In genomic region chr11:117440865-117441425, GRCm38 (mm10) we compare ENCODE assay signal across 10 mouse cellular contexts. TPM values are rescaled to one million over a fixed set of nuclear protein-coding genes. Genes with fewer than 3 reads are reported as not detected.
DNase-seq lines count a peak whose midpoint lies in the region; ATAC-seq and TF ChIP-seq lines count a peak whose summit lies in the region.
"Had no signal": no experiment of that assay in that cellular context is flagged by ENCODE, and none has a peak within 500 bp of the region (broad histone marks: within the 10 kb centered on the region; RNA-seq: fewer than 3 reads in every experiment).

No protein-coding gene starts in this region.

- no peaks in the 10 kb centered on the region for H3K9me3 ChIP-seq in heart, embryonic 15.5 days (replicated peaks)
- no peaks in the 10 kb centered on the region for H3K9me3 ChIP-seq in limb, embryonic 12.5 days

- no peak overlapping the region for H3K4me3 ChIP-seq in heart, embryonic 15.5 days
- peak overlapping the region; percentile 25 for H3K4me3 ChIP-seq in limb, embryonic 12.5 days (replicated peaks)
- H3K4me3 ChIP-seq in layer of hippocampus, adult 2 months, result no peak overlapping the region

- H3K4me2 ChIP-seq in heart, embryonic 15.5 days, result peak overlapping the region; percentile 40
- H3K4me2 ChIP-seq in limb, embryonic 12.5 days, result peak overlapping the region; percentile 52

- DNase-seq in heart, postnatal 10 days, result no peak
- peak; percentile 36 for DNase-seq in right cerebral cortex, postnatal 4 days
- no peak for DNase-seq in right cerebral cortex, postnatal 36 days (ENCODE audit: low spot score in 2 of 2)
- no peak for DNase-seq in spleen, adult 12 weeks (ENCODE audit: low spot score)
- no peak for DNase-seq in layer of hippocampus, adult 2 months (ENCODE audit: low spot score in 2 of 2)
- DNase-seq: thymus, adult 18-20 months had no signal

- intact Hi-C loops in heart, postnatal 10 days (cut with DNase I), result no loop called here

- H3K36me3 ChIP-seq in heart, embryonic 15.5 days, result no peaks in the 10 kb centered on the region
- H3K36me3 ChIP-seq in limb, embryonic 12.5 days, result no peaks in the 10 kb centered on the region

- no peak overlapping the region for H3K27ac ChIP-seq in heart, embryonic 15.5 days
- H3K27ac ChIP-seq in limb, embryonic 12.5 days, result no peak overlapping the region
- no peak overlapping the region for H3K27ac ChIP-seq in layer of hippocampus, adult 2 months

- no peak for TF ChIP-seq CTCF in layer of hippocampus, adult 2 months (conservative IDR thresholded peaks at IDR 0.05)

- WGBS in heart, embryonic 15.5 days, result 15% methylated on average over 22 of the region's 22 CpGs
- 13% methylated on average over 22 of the region's 22 CpGs for WGBS in limb, embryonic 12.5 days

- no peak for ATAC-seq in heart, embryonic 15.5 days (replicated peaks; ENCODE audit: insufficient number of reproducible peaks, insufficient read depth, low FRiP score, low read depth)
- ATAC-seq in limb, embryonic 12.5 days (ENCODE audit: insufficient number of reproducible peaks, insufficient read depth, low FRiP score, low TSS enrichment, low read depth), result no peak
- no peak for ATAC-seq in frontal cortex, adult (ENCODE audit: low TSS enrichment)

- H3K27me3 ChIP-seq in heart, embryonic 15.5 days, result peaks cover 58% of the 10 kb centered on the region
- peaks cover 58% of the 10 kb centered on the region for H3K27me3 ChIP-seq in limb, embryonic 12.5 days
- H3K27me3 ChIP-seq: CH12.LX had no signal

- H3K4me1 ChIP-seq in heart, embryonic 15.5 days (replicated peaks), result peaks cover 3% of the 10 kb centered on the region
- peaks cover 37% of the 10 kb centered on the region for H3K4me1 ChIP-seq in limb, embryonic 12.5 days (replicated peaks)

- H3K9ac ChIP-seq in heart, embryonic 15.5 days, result no peak overlapping the region
- H3K9ac ChIP-seq in limb, embryonic 12.5 days (replicated peaks), result peak overlapping the region; percentile 31; the same call in 1 of the 2 replicates

RNA-seq across cellular contexts. Expression of gene Gm11733, which starts 43.2 kb away (rescaled TPM):
- not detected in 2 replicates for polyA plus RNA-seq in heart, embryonic 15.5 days (2015; fragmentation: Nextera tagmentation; extraction: Ambion mirVana)
- total RNA-seq in heart, postnatal 10 days (2021), result not detected
- not detected in 2 replicates for polyA plus RNA-seq in limb, embryonic 12.5 days (2016; fragmentation: Nextera tagmentation; extraction: Ambion mirVana)
- under 1 TPM; 0.20 to 0.26 TPM for total RNA-seq in layer of hippocampus, adult 2 months (2021)
- total RNA-seq: CH12.LX had no signal
